Comparison of ENCODE assay signal across 14 mouse cellular contexts in genomic region chr2:76057555-76057954, GRCm38 (mm10).
"Had no signal": no experiment of that assay in that cellular context is flagged by ENCODE, and none has a peak within 500 bp of the region (broad histone marks: within the 10 kb centered on the region; RNA-seq: fewer than 3 reads in every experiment).

No protein-coding gene starts in this region.

- ATAC-seq: midbrain, embryonic 13.5 days had no signal

- H3K36me3 ChIP-seq: limb, embryonic 12.5 days; midbrain, embryonic 13.5 days; neural tube, embryonic 15.5 days had no signal

- H3K27ac ChIP-seq: kidney, postnatal 0 days; layer of hippocampus, adult 2 months; limb, embryonic 12.5 days; liver, embryonic 14.5 days; midbrain, embryonic 13.5 days; neural tube, embryonic 15.5 days had no signal

- DNase-seq: kidney, adult 8-10 months; kidney, postnatal 4 days; lung, adult 18-20 months; right cerebral cortex, adult 18-20 months; right cerebral cortex, postnatal 25 days; thymus, adult 18-20 months; thymus, postnatal 14 days had no signal

- H3K9me3 ChIP-seq: limb, embryonic 12.5 days; midbrain, embryonic 13.5 days; neural tube, embryonic 15.5 days had no signal

- H3K27me3 ChIP-seq: limb, embryonic 12.5 days; midbrain, embryonic 13.5 days; neural tube, embryonic 15.5 days had no signal

- H3K4me3 ChIP-seq: layer of hippocampus, adult 2 months; limb, embryonic 12.5 days; midbrain, embryonic 13.5 days; myocyte; neural tube, embryonic 15.5 days had no signal

- H3K9ac ChIP-seq: limb, embryonic 12.5 days; liver, embryonic 14.5 days; midbrain, embryonic 13.5 days; neural tube, embryonic 15.5 days had no signal

- H3K4me2 ChIP-seq: limb, embryonic 12.5 days; midbrain, embryonic 13.5 days; neural tube, embryonic 15.5 days had no signal
